Mouse (Mus musculus) thymus, adult 2 months (tissue): ENCODE measurements around the gene Sowahb.

Experiments
- CTCF ChIP-seq: fragments of 200-500 bp; IDR thresholded peaks from 2 replicates; pipeline ENCODE4 v1.5.1; 2012; ENCODE audit warnings: mild to moderate bottlenecking, control low read depth, low read length, moderate library complexity, borderline replicate concordance; ENCODE audit not compliant: control insufficient read depth, poor library complexity, insufficient read depth; ENCODE audit errors: extremely low read depth
- POLR2A ChIP-seq: fragments of 200-500 bp; IDR thresholded peaks from 2 replicates; pipeline ENCODE4 v1.6.1; 2012; ENCODE audit warnings: mild to moderate bottlenecking, low read length, control low read depth, moderate library complexity; ENCODE audit not compliant: control insufficient read depth, poor library complexity, insufficient read depth; ENCODE audit errors: extremely low read depth

DNA sequence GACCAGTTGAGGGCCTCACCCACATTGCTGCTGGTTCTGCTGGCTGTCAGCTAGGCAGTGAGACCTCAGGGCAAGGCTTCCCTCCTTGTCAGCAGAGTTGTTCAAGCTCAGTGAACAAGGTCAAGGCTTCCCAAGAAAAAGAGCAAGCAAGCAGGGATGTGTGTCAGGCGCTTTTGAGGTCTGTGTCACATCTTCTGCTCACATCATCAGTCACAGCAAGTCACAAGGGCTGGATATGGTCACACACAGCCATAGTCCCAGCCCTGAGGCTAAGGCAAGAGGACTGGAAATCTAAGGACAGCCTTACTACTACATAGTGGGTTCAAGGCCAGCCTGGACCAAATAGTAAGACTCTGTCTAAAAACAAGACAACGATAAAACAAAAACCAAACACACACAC lies 50.0 kb downstream of the Sowahb start:
- TF ChIP-seq CTCF (no peak), POLR2A (no peak)
